Mouse (Mus musculus) neural tube, embryonic 14.5 days (tissue): ENCODE results near the gene Plod1. TPM values are rescaled to one million over a fixed set of nuclear protein-coding genes. Genes with fewer than 3 reads are reported as not detected.

ENCODE experiments used
- ATAC-seq: fragments of 200-750 bp; cut with Nextera tagmentation; 2 replicates; pipeline ENCODE4 v1.8.0; 2017; ENCODE audit warnings: low read depth, mild to moderate bottlenecking, moderate TSS enrichment, moderate library complexity
- H3K27ac ChIP-seq: fragments of 300-500 bp; sonication (generic); 2 replicates; pipeline ENCODE4 v1.5.1; 2014; ENCODE audit warnings: low read depth, mild to moderate bottlenecking, control low read depth, low read length, moderate library complexity, mixed read lengths
- H3K27me3 ChIP-seq: fragments of 300-500 bp; sonication (generic); 2 replicates; pipeline ENCODE4 v1.6.1; 2014; ENCODE audit warnings: low read length; ENCODE audit not compliant: control insufficient read depth, insufficient read depth
- H3K36me3 ChIP-seq: fragments of 300-500 bp; sonication (generic); 2 replicates; pipeline ENCODE4 v1.6.1; 2014; ENCODE audit warnings: low read length, mixed read lengths; ENCODE audit not compliant: control insufficient read depth, insufficient read depth
- H3K4me1 ChIP-seq: fragments of 300-500 bp; sonication (generic); 2 replicates; pipeline ENCODE4 v1.6.1; 2014; ENCODE audit warnings: low read length; ENCODE audit not compliant: control insufficient read depth, insufficient read depth
- H3K4me2 ChIP-seq: fragments of 300-500 bp; sonication (generic); 2 replicates; pipeline ENCODE4 v1.6.1; 2014; ENCODE audit warnings: mild to moderate bottlenecking, low read depth, low read length, control low read depth
- H3K4me3 ChIP-seq: fragments of 300-500 bp; sonication (generic); 2 replicates; pipeline ENCODE4 v1.5.1; 2014; ENCODE audit warnings: low read depth, low read length, control low read depth, mixed read lengths
- H3K9ac ChIP-seq: fragments of 300-500 bp; sonication (generic); replicated peaks from 2 replicates; pipeline ENCODE4 v1.6.1; 2014; ENCODE audit warnings: low read depth, mild to moderate bottlenecking, control low read depth, low read length, mixed read lengths
- H3K9me3 ChIP-seq: fragments of 300-500 bp; sonication (generic); 2 replicates; pipeline ENCODE4 v1.6.1; 2016; ENCODE audit warnings: low read length; ENCODE audit not compliant: control insufficient read depth
- WGBS: fragments of 180-500 bp; shearing (Covaris S2); extraction: QIAGEN DNeasy Blood & Tissue Kit; methylation state at CpG from one replicate; pipeline ENCODE4 v1.1.7; 2014; 5-methylcytosine and 5-hydroxymethylcytosine counted together
- polyA plus RNA-seq: library from polyadenylated mRNA; unstranded; fragments of >200 nt; fragmentation: Nextera tagmentation; extraction: Ambion mirVana; gene quantifications from 2 replicates; pipeline ENCODE4 v1.2.1, GENCODE M21; 2014

Gene Plod1
- polyA plus RNA-seq, 1 experiment from 2014 or later: 15.6 TPM

DNA sequence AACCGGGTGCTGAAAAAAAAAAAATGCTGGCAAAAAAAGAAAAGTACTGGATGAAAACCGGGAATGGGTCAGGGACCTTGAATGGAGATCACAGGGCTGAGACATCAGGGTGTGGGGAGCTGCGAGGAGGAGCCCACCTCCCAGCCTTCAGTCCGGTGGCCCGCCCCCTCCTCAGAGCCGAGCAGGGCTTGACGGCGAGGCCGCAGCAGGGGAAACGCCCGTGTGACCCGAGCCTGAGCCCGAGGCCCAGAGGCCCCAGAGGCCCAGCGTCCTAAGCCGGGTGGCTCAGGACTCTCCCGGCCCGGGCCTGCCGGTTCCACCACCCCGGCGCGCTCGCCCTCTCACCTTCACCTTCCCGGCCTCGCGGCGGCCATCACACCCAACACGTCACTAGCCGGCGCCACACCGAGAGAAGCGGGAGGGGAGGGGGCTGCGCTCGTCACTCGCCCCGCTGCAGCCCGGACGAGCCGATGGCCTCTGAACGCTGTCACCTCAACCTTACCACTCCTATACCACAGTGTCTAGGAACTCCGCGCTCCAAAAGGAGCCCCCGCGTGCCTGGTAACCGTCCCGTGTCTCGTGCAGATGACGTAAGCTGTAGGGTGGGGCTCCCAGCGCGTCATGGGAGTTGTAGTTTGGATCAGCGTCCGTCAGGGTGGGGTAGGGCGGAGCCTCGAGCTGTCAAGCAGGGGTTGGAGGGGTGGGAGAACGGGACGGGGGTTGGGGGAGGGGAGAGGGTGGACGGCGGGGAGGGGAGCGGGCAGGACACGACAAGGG is 32.1 kb downstream of the Plod1 start, which contains the start of gene Mfn2:
Gene Mfn2 (minus strand): TSS at position 392 of the 777 bp plus-strand sequence.
- peak within 1 kb of the TSS; percentile 88 for H3K4me3 ChIP-seq
- no peaks in the 10 kb centered on the region for H3K27me3 ChIP-seq
- peaks cover 10% of the 10 kb centered on the region for H3K36me3 ChIP-seq
- H3K4me2 ChIP-seq: peak within 1 kb of the TSS; percentile 62
- H3K9me3 ChIP-seq: no peaks in the 10 kb centered on the region
- ATAC-seq: peak; percentile 91
- H3K4me1 ChIP-seq: peaks cover 9% of the 10 kb centered on the region; the same call in 1 of the 2 replicates
- H3K27ac ChIP-seq: peak within 1 kb of the TSS; percentile 82
- H3K9ac ChIP-seq: peak within 1 kb of the TSS; percentile 82
- WGBS: under 1% methylated on average over 58 of the region's 59 CpGs

DNA sequence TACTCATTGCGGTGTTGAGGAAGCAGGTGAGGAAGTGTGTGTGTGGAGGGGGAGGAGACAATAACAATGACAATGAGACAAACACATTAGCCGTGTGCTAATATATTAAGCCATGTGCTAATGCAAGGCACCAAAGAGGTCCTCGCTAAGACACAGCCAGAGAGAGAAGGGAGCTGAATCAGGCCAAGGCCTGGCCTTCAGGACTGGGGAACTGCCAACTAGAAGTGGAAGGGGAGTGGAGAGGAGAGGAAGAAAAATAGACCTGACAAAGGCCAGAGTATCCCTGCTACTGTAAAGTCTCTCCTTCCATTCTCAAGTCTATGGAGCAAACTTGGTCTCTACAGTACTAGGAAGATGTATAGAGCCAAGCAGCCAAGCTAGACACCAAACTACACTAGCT is 33.0 kb downstream of the Plod1 start:
- Histone ChIP-seq H3K36me3 (peaks cover 16% of the 10 kb centered on the region), H3K27ac (no peak overlapping the region), H3K4me3 (peak overlapping the region; percentile 88), H3K4me2 (peak overlapping the region; percentile 61), H3K4me1 (peaks cover 9% of the 10 kb centered on the region; the same call in 1 of the 2 replicates), H3K9me3 (no peaks in the 10 kb centered on the region), H3K27me3 (no peaks in the 10 kb centered on the region), H3K9ac (peak overlapping the region; percentile 82; the same call in 1 of the 2 replicates)
- WGBS: 82% methylated on average over 3 of the region's 3 CpGs
- ATAC-seq: no peak

DNA sequence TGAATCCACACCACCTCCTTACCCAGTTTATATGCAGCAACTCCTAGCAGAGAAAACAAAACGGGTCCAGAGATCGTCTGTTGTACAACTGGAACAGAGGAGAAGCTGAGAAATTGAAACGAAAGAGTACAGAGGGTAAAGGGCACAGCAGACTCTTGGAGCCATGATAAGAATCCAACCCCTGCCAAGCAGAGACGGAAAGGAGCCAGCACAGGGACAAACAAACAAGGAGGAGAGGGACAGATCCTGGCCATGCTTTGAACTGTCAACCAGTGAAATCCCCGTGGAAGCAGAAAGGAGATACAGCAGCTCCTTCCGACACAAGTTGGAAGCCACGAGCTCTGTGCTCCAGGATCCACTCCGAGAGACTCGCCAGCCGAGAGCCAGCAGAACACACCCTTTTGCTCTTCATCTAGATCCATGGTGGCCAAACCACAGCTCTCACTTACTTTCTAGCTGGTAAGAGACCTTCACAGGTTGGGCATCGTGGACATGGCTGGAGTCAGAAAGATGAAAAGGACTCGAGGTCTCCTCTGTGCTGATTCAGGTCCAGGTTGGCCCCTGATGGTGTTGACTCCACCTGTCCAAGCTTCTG is 33.6 kb downstream of the Plod1 start:
- no peak overlapping the region for H3K4me2 ChIP-seq
- 93% methylated on average over 12 of the region's 12 CpGs for WGBS
- no peak for ATAC-seq
- no peak overlapping the region for H3K9ac ChIP-seq
- no peaks in the 10 kb centered on the region for H3K9me3 ChIP-seq
- peaks cover 9% of the 10 kb centered on the region; the same call in 1 of the 2 replicates for H3K4me1 ChIP-seq
- H3K27ac ChIP-seq: no peak overlapping the region
- H3K36me3 ChIP-seq: peaks cover 22% of the 10 kb centered on the region
- H3K27me3 ChIP-seq: no peaks in the 10 kb centered on the region
- no peak overlapping the region for H3K4me3 ChIP-seq

- H3K27ac ChIP-seq: no peak overlapping the region
- H3K9ac ChIP-seq: no peak overlapping the region
- H3K9me3 ChIP-seq: no peaks in the 10 kb centered on the region
- H3K36me3 ChIP-seq: peaks cover 43% of the 10 kb centered on the region
- no peak for ATAC-seq
- H3K4me3 ChIP-seq: no peak overlapping the region
- H3K27me3 ChIP-seq: no peaks in the 10 kb centered on the region
- no peak overlapping the region for H3K4me2 ChIP-seq
- H3K4me1 ChIP-seq: peaks cover 9% of the 10 kb centered on the region; the same call in 1 of the 2 replicates
- WGBS: 89% methylated on average over 7 of the region's 7 CpGs
Measured at GRCm38 (mm10) chr4:147900452-147900851, 36.1 kb downstream of the Plod1 start.

DNA sequence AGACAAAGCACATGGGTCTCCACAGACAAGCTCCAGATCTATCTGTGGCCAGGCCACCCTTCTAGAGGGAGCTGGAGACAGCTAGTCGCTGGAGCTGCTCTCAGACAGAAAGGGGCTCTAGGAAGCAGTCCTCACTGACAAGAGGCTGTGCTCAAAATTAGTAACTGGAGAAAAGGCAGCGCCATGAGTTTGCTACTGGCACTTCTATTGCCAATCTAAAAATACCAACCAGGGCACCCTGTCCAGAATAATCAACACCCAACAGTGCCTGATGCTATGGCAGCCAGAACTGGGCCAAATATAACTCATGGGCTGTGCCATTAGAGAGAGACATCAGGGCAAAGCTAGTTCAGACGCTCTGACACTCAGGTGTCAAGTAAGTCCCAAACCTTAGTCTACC is 39.2 kb downstream of the Plod1 start:
- Histone ChIP-seq H3K36me3 (peaks cover 54% of the 10 kb centered on the region), H3K9ac (no peak overlapping the region), H3K27ac (no peak overlapping the region), H3K4me2 (no peak overlapping the region), H3K4me1 (no peaks in the 10 kb centered on the region), H3K4me3 (no peak overlapping the region), H3K9me3 (no peaks in the 10 kb centered on the region), H3K27me3 (no peaks in the 10 kb centered on the region)
- ATAC-seq: no peak
- 92% methylated on average over 3 of the region's 3 CpGs for WGBS

DNA sequence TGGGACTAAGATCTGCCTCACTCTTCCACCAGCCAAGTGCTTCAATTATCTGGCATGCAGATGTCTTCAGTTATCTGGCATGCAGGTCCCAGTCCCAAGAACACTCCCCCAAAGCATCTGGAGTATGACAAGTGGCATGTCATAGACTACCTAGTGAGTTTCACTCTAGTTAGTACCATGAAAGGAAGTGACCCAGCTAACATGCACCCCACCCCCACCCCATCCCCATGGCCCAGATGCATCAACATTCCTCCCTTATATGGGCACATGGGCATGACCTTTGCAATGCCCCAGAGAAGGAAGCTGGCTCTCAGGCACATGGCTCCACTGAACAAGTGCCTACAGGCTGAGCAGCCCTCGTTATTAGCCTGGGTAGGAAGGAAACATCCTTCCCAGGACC is 40.2 kb downstream of the Plod1 start:
- H3K36me3 ChIP-seq: peaks cover 54% of the 10 kb centered on the region
- no peak overlapping the region for H3K4me3 ChIP-seq
- H3K27me3 ChIP-seq: no peaks in the 10 kb centered on the region

GRCm38 (mm10) chr4:147895815-147896330 is 40.7 kb downstream of the Plod1 start:
- ATAC-seq: no peak
- H3K4me3 ChIP-seq: no peak overlapping the region

More for the DNA sequence above, 40.2 kb downstream of the Plod1 start:
- Histone ChIP-seq H3K27ac (no peak overlapping the region), H3K9me3 (no peaks in the 10 kb centered on the region), H3K9ac (no peak overlapping the region), H3K4me1 (no peaks in the 10 kb centered on the region), H3K4me2 (no peak overlapping the region)
- WGBS: 67% methylated on average over 1 of the region's 1 CpGs
- ATAC-seq: no peak

GRCm38 (mm10) chr4:147890341-147890740 is 46.2 kb downstream of the Plod1 start:
- Histone ChIP-seq H3K27me3 (no peaks in the 10 kb centered on the region), H3K9me3 (no peaks in the 10 kb centered on the region), H3K9ac (no peak overlapping the region), H3K36me3 (peaks cover 62% of the 10 kb centered on the region), H3K4me1 (no peaks in the 10 kb centered on the region), H3K27ac (no peak overlapping the region), H3K4me2 (no peak overlapping the region), H3K4me3 (no peak overlapping the region)
- ATAC-seq: no peak
- 90% methylated on average over 6 of the region's 6 CpGs for WGBS

More at GRCm38 (mm10) chr4:147895815-147896330, 40.7 kb downstream of the Plod1 start:
- Histone ChIP-seq H3K27ac (no peak overlapping the region), H3K9ac (no peak overlapping the region), H3K4me1 (no peaks in the 10 kb centered on the region), H3K36me3 (peaks cover 57% of the 10 kb centered on the region), H3K9me3 (no peaks in the 10 kb centered on the region), H3K27me3 (no peaks in the 10 kb centered on the region), H3K4me2 (no peak overlapping the region)
- 94% methylated on average over 4 of the region's 4 CpGs for WGBS

GRCm38 (mm10) chr4:147888237-147888636 is 48.3 kb downstream of the Plod1 start:
- Histone ChIP-seq H3K9me3 (no peaks in the 10 kb centered on the region), H3K36me3 (peaks cover 60% of the 10 kb centered on the region), H3K4me1 (no peaks in the 10 kb centered on the region), H3K27me3 (no peaks in the 10 kb centered on the region), H3K4me3 (no peak overlapping the region), H3K27ac (no peak overlapping the region), H3K4me2 (no peak overlapping the region), H3K9ac (no peak overlapping the region)
- 90% methylated on average over 4 of the region's 4 CpGs for WGBS
- no peak for ATAC-seq
